Mouse (Mus musculus): ENCODE results near the gene E030030I06Rik. TPM values are rescaled to one million over a fixed set of nuclear protein-coding genes. Genes with fewer than 3 reads are reported as not detected.
"Not testable (repeated sequence)": the region's sequence is repeated elsewhere in the genome, so short reads cannot be mapped to it uniquely, and the experiment has no call there.

The E030030I06Rik gene
- polyA plus RNA-seq, 1 experiment from 2014 or later: 9.0 TPM

- 90% methylated on average over 1 of the region's 1 CpGs for WGBS
- not testable (repeated sequence) for H3K27ac ChIP-seq (ENCODE audit: low read length); H3K27me3 ChIP-seq (ENCODE audit: control insufficient read depth, insufficient read depth, low read length); H3K9me3 ChIP-seq (replicated peaks; ENCODE audit: control insufficient read depth, low read length); H3K36me3 ChIP-seq (ENCODE audit: control insufficient read depth, insufficient read depth); H3K4me2 ChIP-seq (ENCODE audit: low read depth, low read length); H3K4me1 ChIP-seq (ENCODE audit: control insufficient read depth, insufficient read depth, low read length); H3K4me3 ChIP-seq (ENCODE audit: low read length); H3K9ac ChIP-seq (ENCODE audit: low read length); ATAC-seq (replicated peaks; ENCODE audit: extremely low read depth, insufficient read depth, low FRiP score)
These were observed 6.9 kb downstream of the E030030I06Rik start for GRCm38 (mm10) chr10:22142194-22142593.

DNA sequence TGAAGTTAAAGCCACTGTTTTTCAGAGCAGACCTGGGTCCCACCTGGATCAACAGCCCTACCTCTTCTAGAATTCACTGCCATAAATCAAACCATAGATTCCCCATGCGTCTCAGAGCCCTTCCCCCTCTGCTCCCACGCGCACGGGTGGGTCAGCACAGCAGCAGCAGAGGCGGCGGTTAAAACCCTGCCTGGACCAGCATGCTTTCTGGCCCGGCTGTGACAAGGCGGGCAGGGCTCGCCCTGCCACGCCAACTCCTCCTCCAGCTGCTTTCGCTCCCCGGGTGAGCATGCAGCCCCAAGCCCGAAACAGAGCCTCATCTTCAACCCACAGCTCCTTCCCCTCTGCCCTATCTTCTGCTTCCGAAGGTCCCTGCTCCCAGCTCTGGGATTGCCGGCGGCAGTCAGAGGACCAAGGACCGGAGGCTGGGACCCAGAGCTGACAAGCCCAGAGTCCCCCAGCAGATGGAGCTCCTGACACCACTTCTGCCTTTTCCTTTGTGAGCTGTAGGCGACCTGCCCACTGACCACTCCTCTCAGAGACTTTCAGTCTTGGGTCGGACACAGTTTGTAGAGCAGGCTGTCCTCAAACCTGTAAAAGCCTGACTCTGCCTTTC is 8.3 kb downstream of the E030030I06Rik start:
- peak overlapping the region; percentile 49 for H3K4me3 ChIP-seq (ENCODE audit: low read length)
- no peaks in the 10 kb centered on the region for H3K27me3 ChIP-seq (ENCODE audit: control insufficient read depth, insufficient read depth, low read length)
- 1% methylated on average over 19 of the region's 19 CpGs for WGBS
- peak overlapping the region; percentile 71 for H3K4me2 ChIP-seq (ENCODE audit: low read depth, low read length)
- H3K9me3 ChIP-seq (replicated peaks; ENCODE audit: control insufficient read depth, low read length): no peaks in the 10 kb centered on the region
- H3K9ac ChIP-seq (ENCODE audit: low read length): peak overlapping the region; percentile 60
- H3K36me3 ChIP-seq (ENCODE audit: control insufficient read depth, insufficient read depth): no peaks in the 10 kb centered on the region
- peak; percentile 43; the same call in 1 of the 2 replicates for ATAC-seq (replicated peaks; ENCODE audit: extremely low read depth, insufficient read depth, low FRiP score)
- no peak overlapping the region for H3K27ac ChIP-seq (ENCODE audit: low read length)
- no peaks in the 10 kb centered on the region for H3K4me1 ChIP-seq (ENCODE audit: control insufficient read depth, insufficient read depth, low read length)

DNA sequence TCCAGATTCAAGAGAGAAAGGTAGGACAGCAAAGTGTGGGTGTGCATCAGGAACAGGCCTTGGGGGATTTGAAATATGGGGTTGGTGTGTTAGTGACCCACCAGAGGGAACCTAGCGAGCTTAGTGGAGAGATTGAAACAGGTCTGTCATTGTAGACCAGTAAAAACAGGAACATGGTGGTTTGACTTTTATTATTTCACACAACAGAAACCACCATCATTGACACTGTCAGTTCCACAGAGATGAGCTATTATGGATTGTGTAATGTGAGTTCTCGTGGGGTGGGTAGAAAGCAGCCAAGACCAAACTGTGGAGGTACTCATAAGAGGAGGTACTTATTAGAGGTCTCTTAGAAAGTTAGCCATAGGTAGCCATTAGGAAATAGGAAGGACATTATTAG is 74.5 kb downstream of the E030030I06Rik start:
- ATAC-seq (replicated peaks; ENCODE audit: extremely low read depth, insufficient read depth, low FRiP score): no peak
- no peak overlapping the region for H3K9ac ChIP-seq (ENCODE audit: low read length)
- no peak overlapping the region for H3K27ac ChIP-seq (ENCODE audit: low read length)
- no peaks in the 10 kb centered on the region for H3K4me1 ChIP-seq (ENCODE audit: control insufficient read depth, insufficient read depth, low read length)
- H3K9me3 ChIP-seq (replicated peaks; ENCODE audit: control insufficient read depth, low read length): no peaks in the 10 kb centered on the region
- H3K4me3 ChIP-seq (ENCODE audit: low read length): no peak overlapping the region
- H3K36me3 ChIP-seq (ENCODE audit: control insufficient read depth, insufficient read depth): no peaks in the 10 kb centered on the region
- H3K27me3 ChIP-seq (ENCODE audit: control insufficient read depth, insufficient read depth, low read length): no peaks in the 10 kb centered on the region
- WGBS: 80% methylated on average over 2 of the region's 2 CpGs
- no peak overlapping the region for H3K4me2 ChIP-seq (ENCODE audit: low read depth, low read length)

DNA sequence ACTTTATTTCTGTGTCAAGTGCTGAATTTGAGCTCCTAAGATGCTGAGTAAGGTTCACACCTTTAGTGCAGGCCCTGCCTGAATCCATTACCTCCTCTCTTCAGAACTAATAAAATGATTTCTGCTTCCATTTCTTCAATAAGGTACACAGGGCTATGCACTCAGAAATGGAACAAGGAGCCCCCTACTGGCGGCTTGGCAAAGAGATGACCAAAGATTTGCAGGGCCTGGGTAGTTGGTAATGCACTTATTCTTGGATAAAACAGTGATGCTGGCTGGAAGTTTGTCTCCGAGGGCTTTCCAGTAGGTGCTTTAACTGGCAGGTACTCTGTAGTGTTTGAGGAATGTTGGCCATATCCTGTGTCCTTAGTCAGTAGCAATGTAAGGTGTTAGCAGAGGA is 76.3 kb downstream of the E030030I06Rik start:
- ATAC-seq (replicated peaks; ENCODE audit: extremely low read depth, insufficient read depth, low FRiP score): no peak
- Histone ChIP-seq H3K4me1 (ENCODE audit: control insufficient read depth, insufficient read depth, low read length) (no peaks in the 10 kb centered on the region), H3K4me3 (ENCODE audit: low read length) (no peak overlapping the region), H3K4me2 (ENCODE audit: low read depth, low read length) (no peak overlapping the region), H3K9me3 (replicated peaks; ENCODE audit: control insufficient read depth, low read length) (no peaks in the 10 kb centered on the region), H3K27ac (ENCODE audit: low read length) (no peak overlapping the region), H3K9ac (ENCODE audit: low read length) (no peak overlapping the region), H3K27me3 (ENCODE audit: control insufficient read depth, insufficient read depth, low read length) (no peaks in the 10 kb centered on the region), H3K36me3 (ENCODE audit: control insufficient read depth, insufficient read depth) (no peaks in the 10 kb centered on the region)
- WGBS: 57% methylated on average over 2 of the region's 2 CpGs

- Histone ChIP-seq H3K27me3 (ENCODE audit: control insufficient read depth, insufficient read depth, low read length) (no peaks in the 10 kb centered on the region), H3K9ac (ENCODE audit: low read length) (no peak overlapping the region), H3K36me3 (ENCODE audit: control insufficient read depth, insufficient read depth) (no peaks in the 10 kb centered on the region), H3K4me2 (ENCODE audit: low read depth, low read length) (no peak overlapping the region), H3K4me1 (ENCODE audit: control insufficient read depth, insufficient read depth, low read length) (no peaks in the 10 kb centered on the region), H3K9me3 (replicated peaks; ENCODE audit: control insufficient read depth, low read length) (no peaks in the 10 kb centered on the region), H3K27ac (ENCODE audit: low read length) (no peak overlapping the region), H3K4me3 (ENCODE audit: low read length) (no peak overlapping the region)
- no peak for ATAC-seq (replicated peaks; ENCODE audit: extremely low read depth, insufficient read depth, low FRiP score)
- 41% methylated on average over 4 of the region's 4 CpGs for WGBS
These were observed 78.5 kb downstream of the E030030I06Rik start for GRCm38 (mm10) chr10:22070576-22070975.

- H3K9ac ChIP-seq (ENCODE audit: low read length): no peak overlapping the region
- H3K4me1 ChIP-seq (ENCODE audit: control insufficient read depth, insufficient read depth, low read length): no peaks in the 10 kb centered on the region
- no peak overlapping the region for H3K4me3 ChIP-seq (ENCODE audit: low read length)
- no peaks in the 10 kb centered on the region for H3K9me3 ChIP-seq (replicated peaks; ENCODE audit: control insufficient read depth, low read length)
- H3K27me3 ChIP-seq (ENCODE audit: control insufficient read depth, insufficient read depth, low read length): no peaks in the 10 kb centered on the region
- no peak overlapping the region for H3K27ac ChIP-seq (ENCODE audit: low read length)
- no peak overlapping the region for H3K4me2 ChIP-seq (ENCODE audit: low read depth, low read length)
- no peak for ATAC-seq (replicated peaks; ENCODE audit: extremely low read depth, insufficient read depth, low FRiP score)
- H3K36me3 ChIP-seq (ENCODE audit: control insufficient read depth, insufficient read depth): no peaks in the 10 kb centered on the region
- WGBS: 79% methylated on average over 2 of the region's 2 CpGs
These were observed 78.9 kb downstream of the E030030I06Rik start for GRCm38 (mm10) chr10:22070168-22070567.

GRCm38 (mm10) chr10:22067979-22068378 is 81.1 kb downstream of the E030030I06Rik start, which contains the start of gene 4930444G20Rik:
TSS of gene 4930444G20Rik (minus strand) at chr10:22068079.
- not testable (repeated sequence) for H3K27me3 ChIP-seq (ENCODE audit: control insufficient read depth, insufficient read depth, low read length); H3K4me1 ChIP-seq (ENCODE audit: control insufficient read depth, insufficient read depth, low read length); ATAC-seq (replicated peaks; ENCODE audit: extremely low read depth, insufficient read depth, low FRiP score); H3K36me3 ChIP-seq (ENCODE audit: control insufficient read depth, insufficient read depth); H3K4me2 ChIP-seq (ENCODE audit: low read depth, low read length); H3K9me3 ChIP-seq (replicated peaks; ENCODE audit: control insufficient read depth, low read length); H3K9ac ChIP-seq (ENCODE audit: low read length); H3K4me3 ChIP-seq (ENCODE audit: low read length); H3K27ac ChIP-seq (ENCODE audit: low read length)
- WGBS: 89% methylated on average over 7 of the region's 7 CpGs

Other genes with a start within 250 kb of the E030030I06Rik start
- not detected in 2 replicates for gene 4930444G20Rik, start 81.2 kb downstream of the E030030I06Rik start, polyA plus RNA-seq (2015; fragmentation: Nextera tagmentation; extraction: Ambion mirVana)
- 2.1 and 2.3 TPM in 2 replicates for gene Raet1e, start 9.3 kb upstream of the E030030I06Rik start, polyA plus RNA-seq (2015; fragmentation: Nextera tagmentation; extraction: Ambion mirVana)
- gene H60b, start 9.3 kb upstream of the E030030I06Rik start, polyA plus RNA-seq (2015; fragmentation: Nextera tagmentation; extraction: Ambion mirVana): 0.27 and 0.56 TPM in 2 replicates
- gene Raet1d, start 211.3 kb upstream of the E030030I06Rik start, polyA plus RNA-seq (2015; fragmentation: Nextera tagmentation; extraction: Ambion mirVana): 3.9 and 4.7 TPM in 2 replicates

Data from heart, embryonic 16.5 days (tissue).